Mouse (Mus musculus) liver, embryonic 11.5 days (tissue): ENCODE data around the gene Eomes. TPM values are rescaled to one million over a fixed set of nuclear protein-coding genes. Genes with fewer than 3 reads are reported as not detected.

Source experiments
- ATAC-seq: fragments of 200-750 bp; cut with Nextera tagmentation; replicated peaks from 2 replicates; pipeline ENCODE4 v1.8.0; 2017; ENCODE audit warnings: moderate number of reproducible peaks, mild to moderate bottlenecking, moderate TSS enrichment, moderate library complexity; ENCODE audit not compliant: low FRiP score
- DNase-seq: peaks from one replicate; pipeline ENCODE4 v3.0.0-alpha.2; 2017; ENCODE audit warnings: low spot score
- H3K27ac ChIP-seq: fragments of 300-500 bp; sonication (generic); 2 replicates; pipeline ENCODE4 v1.5.1; 2014; ENCODE audit warnings: mild to moderate bottlenecking, low read depth, low read length, control low read depth
- H3K27me3 ChIP-seq: fragments of 300-500 bp; sonication (generic); replicated peaks from 2 replicates; pipeline ENCODE4 v1.6.1; 2014; ENCODE audit warnings: low read length, mixed read lengths; ENCODE audit not compliant: control insufficient read depth, insufficient read depth
- H3K36me3 ChIP-seq: fragments of 300-500 bp; sonication (generic); 2 replicates; pipeline ENCODE4 v1.6.1; 2014; ENCODE audit warnings: mild to moderate bottlenecking, low read length, moderate library complexity, mixed read lengths; ENCODE audit not compliant: control insufficient read depth, insufficient read depth
- H3K4me1 ChIP-seq: fragments of 300-500 bp; sonication (generic); replicated peaks from 2 replicates; pipeline ENCODE4 v1.6.1; 2014; ENCODE audit warnings: low read length, mixed read lengths; ENCODE audit not compliant: control insufficient read depth, insufficient read depth
- H3K4me2 ChIP-seq: fragments of 300-500 bp; sonication (generic); 2 replicates; pipeline ENCODE4 v1.6.1; 2014; ENCODE audit warnings: mild to moderate bottlenecking, control low read depth, moderate library complexity
- H3K4me3 ChIP-seq: fragments of 300-500 bp; sonication (generic); 2 replicates; pipeline ENCODE4 v1.5.1; 2014; ENCODE audit warnings: low read depth, low read length, control low read depth
- H3K9ac ChIP-seq: fragments of 300-500 bp; sonication (generic); 2 replicates; pipeline ENCODE4 v1.6.1; 2014; ENCODE audit warnings: low read depth, low read length, control low read depth
- H3K9me3 ChIP-seq: fragments of 300-500 bp; sonication (generic); 2 replicates; pipeline ENCODE4 v1.6.1; 2016; ENCODE audit warnings: low read length, inconsistent platforms, mixed read lengths; ENCODE audit not compliant: control insufficient read depth
- WGBS: fragments of 180-500 bp; shearing (Covaris S2); extraction: QIAGEN DNeasy Blood & Tissue Kit; methylation state at CpG from one replicate; pipeline ENCODE4 v1.1.7; 2014; 5-methylcytosine and 5-hydroxymethylcytosine counted together
- polyA plus RNA-seq: library from polyadenylated mRNA; unstranded; fragments of >200 nt; fragmentation: Nextera tagmentation; extraction: Ambion mirVana; gene quantifications from 2 replicates; pipeline ENCODE4 v1.2.1, GENCODE M21; 2014

The Eomes gene
- polyA plus RNA-seq: not detected in 2 replicates

DNA sequence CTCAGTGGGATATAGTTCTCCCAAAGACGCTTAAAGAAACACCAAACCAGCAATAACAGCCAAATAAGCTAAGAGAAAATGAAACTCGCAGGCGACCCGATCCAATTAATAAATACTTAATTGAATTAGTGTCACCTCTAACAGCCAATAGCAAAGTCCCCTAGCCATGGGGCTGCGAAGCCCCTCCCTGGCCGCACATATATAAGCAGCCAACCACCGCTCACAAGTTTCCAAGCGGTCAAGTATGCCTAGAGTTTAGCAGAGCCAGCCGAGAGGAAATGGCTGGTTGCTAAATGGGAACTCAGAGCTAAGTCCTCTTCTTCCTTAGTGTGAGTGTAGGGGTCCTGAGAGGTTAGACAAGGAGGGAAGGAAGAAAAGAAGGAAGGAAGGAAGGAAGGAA lies at the start of gene Eomes:
Gene Eomes (plus strand): TSS at position 252 of the 400 bp plus-strand sequence.
- Histone ChIP-seq H3K9ac (no peak within 1 kb of the TSS), H3K27me3 (peaks cover 87% of the 10 kb centered on the region), H3K4me3 (peak within 1 kb of the TSS; percentile 51), H3K36me3 (no peaks in the 10 kb centered on the region), H3K4me1 (peaks cover 9% of the 10 kb centered on the region), H3K9me3 (no peaks in the 10 kb centered on the region), H3K4me2 (peak within 1 kb of the TSS; percentile 66), H3K27ac (no peak within 1 kb of the TSS)
- DNase-seq: no peak
- WGBS: under 1% methylated on average over 9 of the region's 9 CpGs
- no peak for ATAC-seq

DNA sequence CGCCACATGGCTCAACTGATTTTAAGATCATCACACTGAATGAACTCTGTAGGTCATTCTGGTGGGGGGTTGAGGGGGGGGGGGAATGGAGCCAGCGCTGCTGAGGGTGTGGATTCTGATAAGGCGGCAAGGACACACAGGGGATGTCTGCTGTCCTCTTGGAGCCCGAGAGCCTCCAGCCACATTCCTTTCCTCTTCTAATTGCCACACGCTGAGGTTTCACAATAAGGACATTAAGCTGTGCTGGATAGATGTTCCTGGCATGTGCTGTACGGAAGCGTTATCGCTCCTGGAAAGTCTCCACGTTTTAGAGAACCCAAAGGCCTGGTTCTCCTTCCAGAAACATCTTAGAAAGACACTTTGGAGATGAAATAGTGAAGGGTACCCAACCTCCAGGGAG lies 33.2 kb upstream of the Eomes start:
- Histone ChIP-seq H3K9ac (no peak overlapping the region), H3K36me3 (no peaks in the 10 kb centered on the region), H3K4me1 (no peaks in the 10 kb centered on the region), H3K27me3 (no peaks in the 10 kb centered on the region), H3K27ac (no peak overlapping the region), H3K4me3 (no peak overlapping the region), H3K4me2 (no peak overlapping the region), H3K9me3 (no peaks in the 10 kb centered on the region)
- DNase-seq: no peak
- no peak for ATAC-seq
- 32% methylated on average over 9 of the region's 9 CpGs for WGBS

DNA sequence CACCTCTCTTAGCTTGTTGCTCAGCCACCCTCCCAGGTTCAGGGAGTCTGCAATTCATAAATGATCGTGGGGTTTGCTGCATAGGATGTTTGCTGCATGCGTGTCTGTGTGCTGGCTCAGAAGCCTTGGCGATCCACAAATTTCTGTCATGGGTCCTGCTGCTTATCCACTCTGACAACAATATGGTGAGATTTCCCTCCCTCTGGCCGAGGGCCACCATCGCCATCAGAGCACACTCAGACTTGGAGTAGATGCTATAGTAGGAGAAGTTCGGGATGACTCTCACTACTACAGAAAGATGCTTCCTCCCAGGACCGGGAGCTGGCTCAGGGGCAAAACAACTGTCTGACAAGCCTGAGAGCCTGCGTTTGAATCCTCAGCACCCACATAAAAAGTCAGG lies 28.7 kb upstream of the Eomes start:
- Histone ChIP-seq H3K27ac (no peak overlapping the region), H3K9me3 (no peaks in the 10 kb centered on the region), H3K4me2 (no peak overlapping the region), H3K4me1 (no peaks in the 10 kb centered on the region), H3K4me3 (no peak overlapping the region), H3K9ac (no peak overlapping the region), H3K27me3 (no peaks in the 10 kb centered on the region), H3K36me3 (no peaks in the 10 kb centered on the region)
- 73% methylated on average over 8 of the region's 8 CpGs for WGBS
- DNase-seq: no peak
- no peak for ATAC-seq

DNA sequence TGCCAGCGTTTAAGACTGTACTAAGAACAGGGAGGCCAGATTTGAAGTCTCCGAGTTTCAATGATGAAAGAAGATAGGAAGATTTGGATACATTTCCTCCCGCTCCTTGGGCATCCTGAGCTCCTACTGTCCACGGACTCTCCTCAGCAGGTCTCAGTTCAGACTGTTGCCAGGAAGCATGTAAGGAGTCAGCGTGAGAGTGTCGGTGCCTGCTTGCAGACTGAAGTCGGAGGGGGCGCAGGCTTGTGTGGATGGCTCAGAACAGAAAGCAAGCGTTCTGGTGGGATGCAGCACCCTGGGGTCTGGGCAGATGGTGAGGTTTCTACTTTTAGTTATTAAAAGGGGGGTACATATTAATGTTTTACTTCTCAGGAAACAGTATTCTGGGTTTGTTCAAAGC lies 24.6 kb upstream of the Eomes start:
- Histone ChIP-seq H3K4me2 (peak overlapping the region; percentile 30), H3K9ac (no peak overlapping the region)
- 46% methylated on average over 9 of the region's 9 CpGs for WGBS

DNA sequence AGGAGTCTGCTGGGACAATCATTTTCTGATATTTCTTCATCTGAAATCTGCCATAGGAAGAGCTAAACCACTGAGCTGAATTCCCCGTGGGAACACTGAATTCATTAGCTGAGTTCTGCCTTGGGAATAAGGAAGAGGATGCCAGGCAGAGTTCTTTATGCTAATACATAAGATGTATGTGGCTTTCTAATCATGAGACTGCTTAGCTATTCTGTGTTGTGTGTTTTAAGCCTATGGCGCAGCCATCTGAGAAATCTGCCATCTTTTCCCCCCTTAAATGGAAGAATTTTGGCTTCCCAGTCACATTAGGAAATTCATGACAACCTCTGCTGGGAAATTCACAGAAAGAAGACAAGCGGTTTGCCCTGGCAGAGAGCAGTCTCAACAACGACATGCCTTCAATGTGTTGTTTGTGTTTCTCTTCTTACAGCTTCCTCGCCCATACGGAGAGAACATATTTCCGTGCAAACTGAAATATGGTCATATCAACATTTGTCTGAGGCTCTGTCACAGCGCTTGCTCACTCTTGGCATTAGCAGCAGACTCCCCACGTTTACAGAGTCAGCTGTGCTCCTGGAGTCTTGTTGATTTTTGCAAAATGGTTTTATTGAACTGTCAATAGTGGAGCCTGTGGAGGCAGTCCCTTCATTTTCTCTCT lies 22.7 kb upstream of the Eomes start:
- Histone ChIP-seq H3K27ac (no peak overlapping the region), H3K4me2 (no peak overlapping the region), H3K4me3 (no peak overlapping the region), H3K9ac (no peak overlapping the region), H3K36me3 (no peaks in the 10 kb centered on the region), H3K4me1 (no peaks in the 10 kb centered on the region), H3K9me3 (no peaks in the 10 kb centered on the region), H3K27me3 (no peaks in the 10 kb centered on the region)
- DNase-seq: no peak
- no peak for ATAC-seq
- 72% methylated on average over 9 of the region's 9 CpGs for WGBS

More for the DNA sequence above, 24.6 kb upstream of the Eomes start:
- no peak overlapping the region for H3K27ac ChIP-seq
- H3K27me3 ChIP-seq: no peaks in the 10 kb centered on the region
- no peaks in the 10 kb centered on the region for H3K9me3 ChIP-seq
- no peak for ATAC-seq
- peak overlapping the region; percentile 6; the same call in 1 of the 2 replicates for H3K4me3 ChIP-seq
- no peak for DNase-seq
- H3K36me3 ChIP-seq: no peaks in the 10 kb centered on the region
- H3K4me1 ChIP-seq: no peaks in the 10 kb centered on the region

DNA sequence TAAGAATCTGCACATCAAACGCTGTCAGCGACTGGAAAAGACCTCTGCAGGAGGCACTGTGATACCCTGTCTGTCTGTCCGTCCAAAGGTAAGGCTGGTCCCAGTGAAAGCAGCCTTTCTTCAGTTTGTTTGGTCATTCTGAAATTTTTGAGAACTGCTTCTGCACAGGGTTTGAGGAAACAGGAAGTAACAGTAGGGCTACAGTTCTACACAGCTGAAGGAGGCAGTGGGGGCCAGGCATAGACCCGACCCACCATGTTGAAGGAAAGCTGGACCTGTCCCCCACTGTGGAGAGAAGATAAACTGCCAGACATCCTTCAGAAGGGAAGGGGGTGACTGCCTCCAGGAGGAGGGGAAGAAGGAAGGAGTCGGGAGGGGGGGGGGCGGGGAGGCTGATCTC lies 21.6 kb upstream of the Eomes start:
- DNase-seq: no peak
- 23% methylated on average over 6 of the region's 6 CpGs for WGBS
- no peak overlapping the region for H3K27ac ChIP-seq
- H3K36me3 ChIP-seq: no peaks in the 10 kb centered on the region
- ATAC-seq: no peak
- no peak overlapping the region for H3K4me3 ChIP-seq
- no peak overlapping the region for H3K9ac ChIP-seq
- no peaks in the 10 kb centered on the region for H3K4me1 ChIP-seq
- H3K9me3 ChIP-seq: no peaks in the 10 kb centered on the region
- no peaks in the 10 kb centered on the region for H3K27me3 ChIP-seq
- no peak overlapping the region for H3K4me2 ChIP-seq

DNA sequence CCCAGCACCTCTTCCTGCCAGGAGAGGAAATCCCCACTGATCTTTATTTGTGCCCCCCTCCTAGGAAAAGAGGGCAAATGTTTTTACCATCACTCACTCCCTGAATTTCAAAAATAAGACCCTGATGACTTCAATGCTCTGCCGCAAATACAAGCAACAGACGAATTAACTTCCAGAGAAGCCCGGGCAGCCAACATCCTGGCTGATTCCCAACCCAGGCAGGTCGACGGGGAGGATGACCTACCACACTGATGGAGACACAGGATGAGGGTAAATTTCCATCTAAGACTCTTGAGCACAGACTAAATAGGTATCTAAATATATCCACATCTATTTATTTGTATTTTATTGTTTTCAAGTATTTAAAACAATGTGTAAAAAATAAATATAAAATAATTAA lies 20.0 kb upstream of the Eomes start:
- H3K27ac ChIP-seq: no peak overlapping the region
- H3K27me3 ChIP-seq: no peaks in the 10 kb centered on the region
- no peaks in the 10 kb centered on the region for H3K36me3 ChIP-seq
- H3K9ac ChIP-seq: no peak overlapping the region
- no peak overlapping the region for H3K4me2 ChIP-seq
- no peak overlapping the region for H3K4me3 ChIP-seq
- WGBS: 23% methylated on average over 5 of the region's 5 CpGs
- no peaks in the 10 kb centered on the region for H3K9me3 ChIP-seq
- no peaks in the 10 kb centered on the region for H3K4me1 ChIP-seq
- no peak for DNase-seq
- ATAC-seq: no peak

DNA sequence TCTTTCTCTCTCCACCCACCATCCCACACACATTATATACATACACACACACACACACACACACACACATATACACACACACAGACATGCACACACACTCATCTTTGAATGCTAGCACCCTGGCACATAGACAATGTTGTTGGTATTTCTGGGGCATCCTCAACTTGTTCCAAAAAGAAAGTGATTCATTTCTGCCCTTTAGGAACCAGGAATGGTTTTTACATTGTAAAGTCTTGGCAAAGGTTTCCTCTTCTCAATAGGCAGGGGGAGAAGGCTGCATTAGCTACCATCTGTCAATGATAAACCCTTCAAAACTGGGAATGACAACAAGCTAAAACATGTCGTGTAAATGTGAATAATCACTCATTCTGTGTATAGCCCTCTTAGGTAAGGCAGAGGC lies 14.0 kb upstream of the Eomes start:
- Histone ChIP-seq H3K4me3 (no peak overlapping the region), H3K9ac (no peak overlapping the region), H3K4me2 (no peak overlapping the region), H3K27ac (no peak overlapping the region), H3K36me3 (no peaks in the 10 kb centered on the region), H3K4me1 (no peaks in the 10 kb centered on the region), H3K9me3 (no peaks in the 10 kb centered on the region), H3K27me3 (peaks cover 19% of the 10 kb centered on the region)
- WGBS: 76% methylated on average over 1 of the region's 1 CpGs
- DNase-seq (no peak), ATAC-seq (no peak)

DNA sequence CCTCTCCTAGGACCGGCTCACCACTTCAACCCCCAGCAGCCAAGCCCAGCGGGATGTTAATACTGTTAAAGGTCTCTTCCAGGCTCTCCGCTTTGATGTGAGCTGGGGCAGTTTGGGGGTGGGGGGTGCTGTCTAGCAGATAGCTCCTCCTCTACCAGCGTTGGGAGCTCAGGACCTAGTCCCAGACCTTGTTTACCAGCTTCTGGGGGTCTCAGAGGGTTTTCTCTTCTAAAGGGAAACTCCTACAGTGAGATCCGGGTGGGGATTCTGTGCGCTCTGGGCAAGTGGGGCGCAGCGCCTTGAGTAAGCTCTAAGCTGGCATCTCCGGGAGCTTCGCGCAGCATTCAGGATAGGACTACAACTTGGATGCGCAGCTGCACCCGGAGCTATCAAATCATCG lies 9.7 kb upstream of the Eomes start:
- DNase-seq: no peak
- H3K4me3 ChIP-seq: no peak overlapping the region

More for the DNA sequence above, 9.7 kb upstream of the Eomes start:
- ATAC-seq: no peak
- no peaks in the 10 kb centered on the region for H3K9me3 ChIP-seq
- no peak overlapping the region for H3K4me2 ChIP-seq
- H3K4me1 ChIP-seq: no peaks in the 10 kb centered on the region
- H3K9ac ChIP-seq: no peak overlapping the region
- no peak overlapping the region for H3K27ac ChIP-seq
- WGBS: 7% methylated on average over 14 of the region's 14 CpGs
- H3K36me3 ChIP-seq: no peaks in the 10 kb centered on the region
- H3K27me3 ChIP-seq: peaks cover 45% of the 10 kb centered on the region
